Mouse (Mus musculus): Measurements from ENCODE around the gene Mrpl36. TPM values are rescaled to one million over a fixed set of nuclear protein-coding genes. Genes with fewer than 3 reads are reported as not detected.

Mrpl36 gene
- total RNA-seq, 4 experiments from 2014 or later = 30.2 to 34.6 (median 34.2) TPM

DNA sequence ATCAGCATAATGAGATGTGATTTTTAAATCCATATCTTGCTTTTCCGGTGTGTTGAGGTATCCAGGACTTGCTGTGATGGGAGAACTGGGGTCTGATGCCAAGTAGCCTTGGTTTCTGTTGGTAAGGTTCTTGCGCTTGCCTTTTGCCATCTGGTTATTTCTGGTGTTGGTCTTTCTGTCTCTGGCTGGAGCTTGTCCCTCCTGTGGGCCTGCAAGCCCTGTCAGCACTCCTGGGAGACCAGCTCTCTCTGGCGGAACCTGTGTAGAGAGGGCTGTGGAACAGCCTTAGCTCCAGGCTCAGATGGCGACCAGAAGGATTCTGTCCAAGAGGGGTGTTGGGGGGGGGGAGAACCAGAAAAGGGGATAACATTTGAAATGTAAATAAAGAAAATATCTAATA lies 18.4 kb downstream of the Mrpl36 start:
- no peak for DNase-seq (ENCODE audit: low spot score in 2 of 2)

DNA sequence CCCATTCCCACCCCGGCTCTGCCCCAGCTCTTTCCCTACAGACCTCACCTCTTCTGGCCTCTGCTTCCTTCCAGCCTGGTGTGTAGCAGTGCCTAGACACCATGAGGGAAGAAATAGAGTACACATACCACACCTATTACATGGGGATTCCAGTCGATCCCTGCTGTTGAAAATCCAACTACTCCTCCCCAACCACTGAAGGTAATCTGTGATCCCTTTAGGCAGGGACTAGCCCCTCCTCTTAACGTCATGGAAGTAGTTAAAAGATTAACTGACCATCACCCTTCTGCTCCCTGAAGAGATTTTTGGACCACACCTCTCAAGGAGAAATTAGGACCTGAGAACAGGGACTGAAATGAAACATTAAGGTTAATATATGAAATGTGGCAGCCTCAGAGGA lies 18.9 kb downstream of the Mrpl36 start:
- DNase-seq (ENCODE audit: low spot score in 2 of 2) = no peak

DNA sequence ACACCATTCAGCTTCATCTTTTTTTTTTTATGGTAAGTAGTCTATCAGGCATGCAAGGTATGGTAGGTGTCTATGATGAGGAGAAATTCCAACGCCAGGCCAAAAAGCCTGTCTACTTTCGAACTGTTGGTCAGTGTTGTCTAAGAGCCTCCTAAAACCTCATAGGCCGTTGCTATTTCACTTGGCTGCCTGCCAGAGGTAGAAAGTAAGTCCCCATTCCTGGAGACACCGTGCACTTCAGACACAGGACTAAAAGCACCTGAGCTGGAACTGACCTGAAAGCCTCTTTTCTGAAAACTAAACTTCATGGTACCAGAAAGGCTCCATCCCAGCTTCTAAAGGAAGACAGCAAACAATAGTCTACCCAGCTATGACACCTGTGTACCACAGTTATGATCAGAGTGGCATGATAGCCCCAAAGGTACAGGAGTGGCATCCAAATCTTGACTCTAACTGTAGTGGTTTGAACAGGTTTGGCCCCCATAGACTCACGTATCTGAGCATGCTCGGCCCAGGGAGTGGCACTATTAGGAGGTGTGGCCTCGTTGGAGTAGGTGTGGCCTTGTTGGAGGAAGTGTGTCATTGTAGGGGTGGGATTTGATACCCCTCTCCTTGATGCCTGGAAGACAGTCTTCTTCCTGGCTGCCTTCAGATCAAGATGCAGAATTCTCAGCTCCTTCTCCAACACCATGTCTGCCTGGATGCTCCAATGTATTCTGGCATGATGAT lies 19.8 kb downstream of the Mrpl36 start:
- no peak for DNase-seq (ENCODE audit: low spot score in 2 of 2)

DNA sequence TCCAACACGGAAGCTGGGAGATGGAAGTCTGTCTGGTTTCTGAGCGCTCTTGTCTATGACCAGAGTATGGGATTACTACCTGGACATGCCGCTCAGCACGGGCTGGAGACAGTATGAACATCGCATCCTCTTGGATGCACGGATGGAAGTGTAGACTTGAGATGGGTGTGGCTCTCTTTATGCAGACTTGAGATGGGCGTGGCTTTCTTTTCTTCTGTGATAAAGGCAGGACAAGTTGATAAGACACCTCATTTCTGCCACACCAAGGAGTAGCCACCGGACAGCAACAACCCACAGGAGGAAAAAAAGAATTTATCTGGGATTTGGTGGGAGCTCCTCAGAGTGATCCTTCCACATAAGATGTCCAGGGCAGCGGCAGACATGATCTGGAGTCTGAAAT lies 22.4 kb downstream of the Mrpl36 start:
- DNase-seq (ENCODE audit: low spot score in 2 of 2) = no peak

DNA sequence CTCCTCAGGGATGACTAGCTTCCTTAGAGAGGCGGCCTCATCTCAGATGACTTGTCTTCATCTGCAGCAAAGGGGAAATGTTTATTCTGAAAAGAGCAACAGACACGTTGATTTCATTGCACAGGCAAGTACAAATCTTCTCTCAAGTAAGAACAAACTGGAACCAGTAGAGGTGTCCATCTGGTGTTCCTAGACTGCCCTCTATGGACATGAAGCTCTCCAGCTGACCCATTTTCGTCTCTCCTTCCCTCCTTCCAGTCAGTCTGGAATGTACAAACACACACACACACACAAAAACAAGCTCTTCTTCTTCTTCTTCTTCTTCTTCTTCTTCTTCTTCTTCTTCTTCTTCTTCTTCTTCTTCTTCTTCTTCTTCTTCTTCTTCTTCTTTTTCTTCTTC lies 23.6 kb downstream of the Mrpl36 start:
- DNase-seq (ENCODE audit: low spot score in 2 of 2) = no peak

DNA sequence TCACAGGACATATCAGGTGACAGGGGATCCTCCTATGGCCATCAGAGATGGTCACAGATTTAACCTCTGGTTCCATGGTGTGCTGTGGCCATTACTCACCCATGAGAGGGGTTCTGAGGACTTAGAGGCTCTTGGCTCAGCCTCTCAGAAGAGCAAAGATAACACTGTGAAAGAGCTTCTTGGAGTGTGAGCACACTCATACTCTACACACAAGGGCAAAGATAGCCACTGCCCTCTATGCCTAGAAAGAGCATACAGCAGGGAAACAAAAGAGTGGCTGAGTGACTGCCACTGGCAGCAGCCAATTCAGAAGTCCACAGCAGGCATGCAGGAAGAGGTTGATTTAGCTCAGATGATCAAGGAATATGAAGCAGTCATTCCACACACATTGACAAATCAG lies 24.2 kb downstream of the Mrpl36 start:
- no peak for DNase-seq (ENCODE audit: low spot score in 2 of 2)

DNA sequence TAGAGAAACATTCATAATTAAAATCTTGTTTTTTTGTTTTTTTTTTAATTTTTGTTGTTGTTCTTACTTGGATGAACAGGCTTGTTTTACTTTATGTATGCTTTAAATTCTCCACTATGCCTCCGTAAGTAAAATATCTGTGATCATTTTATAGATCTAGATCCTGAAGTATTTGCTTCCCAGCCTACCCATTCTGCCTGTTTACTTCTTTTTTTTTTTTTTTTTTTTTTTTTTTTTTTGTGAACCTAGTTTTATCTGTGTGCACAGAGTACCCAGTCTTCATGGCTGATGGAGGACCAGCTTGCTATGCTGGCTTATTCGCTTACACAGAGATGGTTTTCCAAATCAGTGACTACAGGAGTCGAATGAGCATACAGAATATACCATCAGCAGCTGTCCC lies 28.8 kb downstream of the Mrpl36 start:
- DNase-seq (ENCODE audit: low spot score in 2 of 2) = no peak

DNA sequence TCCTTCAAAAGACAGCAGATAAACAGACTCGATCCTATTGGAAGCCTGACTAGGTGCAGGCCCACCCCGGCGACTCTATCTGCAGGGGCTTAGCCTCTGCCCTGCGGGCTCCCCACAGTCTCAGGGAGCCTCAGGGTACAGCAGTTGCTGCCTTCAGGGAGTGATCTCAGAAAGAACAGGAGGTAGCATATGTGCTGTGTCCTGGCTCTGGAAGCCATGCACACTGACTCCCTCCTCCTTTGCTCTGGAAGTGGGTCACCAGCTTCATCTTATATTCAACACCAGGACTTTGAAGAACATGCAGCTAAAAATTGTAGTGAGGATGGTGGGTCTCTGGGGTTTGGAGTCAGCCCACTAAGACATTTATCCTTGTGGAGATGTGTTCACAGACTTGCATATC lies 45.1 kb downstream of the Mrpl36 start:
- no peak for DNase-seq (ENCODE audit: low spot score in 2 of 2)

DNA sequence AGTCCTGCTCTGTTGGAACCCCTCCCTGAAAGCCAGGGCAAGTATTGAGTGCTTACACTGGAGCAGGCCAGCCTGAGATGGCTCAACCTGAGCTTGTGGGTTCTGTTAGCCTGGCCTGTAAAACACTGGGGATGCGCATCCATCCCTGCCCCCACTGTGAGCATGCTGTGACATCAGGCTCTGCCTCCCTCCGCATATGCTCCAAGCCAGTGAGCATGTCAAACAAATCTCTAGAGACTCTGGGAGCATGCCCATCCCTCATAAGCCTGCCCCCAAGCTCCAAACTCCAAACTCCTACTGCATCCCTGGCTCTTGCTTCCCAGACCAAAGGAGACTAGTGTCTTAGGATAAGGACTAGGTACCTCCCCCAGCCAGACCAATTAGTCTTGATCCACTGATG lies 46.3 kb downstream of the Mrpl36 start:
- no peak for DNase-seq (ENCODE audit: low spot score in 2 of 2)

DNA sequence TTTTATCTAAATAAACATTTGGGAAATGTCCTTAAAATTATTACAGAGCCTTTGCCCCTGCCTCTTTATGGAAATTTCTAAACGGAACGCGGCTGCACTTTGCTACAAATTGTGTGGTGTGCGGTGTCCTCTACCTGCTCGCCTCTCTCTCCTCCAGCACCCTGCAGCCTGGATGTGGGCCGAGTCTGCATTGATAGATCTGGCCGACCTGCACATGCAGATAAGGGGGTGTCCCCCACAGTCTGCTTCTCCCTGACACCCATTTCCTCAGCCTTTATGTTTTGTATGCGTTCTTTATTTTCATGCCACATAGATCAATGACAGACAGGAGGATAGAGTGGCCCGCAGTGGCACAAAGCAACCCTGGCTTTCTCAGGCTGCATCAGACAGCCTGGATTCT lies 49.3 kb downstream of the Mrpl36 start:
- no peak for DNase-seq (ENCODE audit: low spot score in 2 of 2)

Other genes starting within 250 kb of the Mrpl36 start
- gene Irx4, start 68.0 kb upstream of the Mrpl36 start, total RNA-seq (2022) = not detected
- gene Ndufs6, start within 50 bp of the Mrpl36 start, total RNA-seq (2022) = 100 to 1,000 TPM; 155 to 181 (median 165) TPM
- 10 to 100 TPM; 33.1 to 47.9 (median 44.0) TPM for gene Lpcat1, start 138.7 kb downstream of the Mrpl36 start, total RNA-seq (2022)
- gene Slc6a3, start 208.2 kb downstream of the Mrpl36 start, total RNA-seq (2022) = under 1 TPM in 3 of 4 experiments, not detected in 1; 0.13 to 0.52 (median 0.21) TPM

Measured in layer of hippocampus, adult 8-10 months (tissue).